Mouse (Mus musculus): ENCODE results near the gene Fmnl2.

The Fmnl2 gene

DNA sequence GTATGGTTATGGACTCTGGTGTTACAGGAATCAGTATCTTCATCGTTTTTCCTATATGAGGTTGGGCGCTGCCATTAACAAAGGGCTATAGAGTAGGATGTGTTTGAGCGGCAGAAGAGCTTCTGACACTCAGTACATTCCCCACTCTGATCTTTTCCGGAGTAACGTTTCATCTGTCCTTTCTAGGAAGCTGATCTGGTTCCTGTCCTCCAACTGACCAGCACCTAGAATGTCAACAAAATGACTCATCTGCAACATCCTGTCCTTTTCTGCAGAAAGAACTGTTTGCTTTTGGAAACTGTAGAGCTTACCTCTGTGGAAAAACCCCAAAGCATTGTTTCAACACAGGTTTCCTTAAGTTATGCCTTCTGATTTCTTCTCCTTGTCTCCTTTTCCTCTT, 60.4 kb downstream of the Fmnl2 start:
- no peak for DNase-seq

DNA sequence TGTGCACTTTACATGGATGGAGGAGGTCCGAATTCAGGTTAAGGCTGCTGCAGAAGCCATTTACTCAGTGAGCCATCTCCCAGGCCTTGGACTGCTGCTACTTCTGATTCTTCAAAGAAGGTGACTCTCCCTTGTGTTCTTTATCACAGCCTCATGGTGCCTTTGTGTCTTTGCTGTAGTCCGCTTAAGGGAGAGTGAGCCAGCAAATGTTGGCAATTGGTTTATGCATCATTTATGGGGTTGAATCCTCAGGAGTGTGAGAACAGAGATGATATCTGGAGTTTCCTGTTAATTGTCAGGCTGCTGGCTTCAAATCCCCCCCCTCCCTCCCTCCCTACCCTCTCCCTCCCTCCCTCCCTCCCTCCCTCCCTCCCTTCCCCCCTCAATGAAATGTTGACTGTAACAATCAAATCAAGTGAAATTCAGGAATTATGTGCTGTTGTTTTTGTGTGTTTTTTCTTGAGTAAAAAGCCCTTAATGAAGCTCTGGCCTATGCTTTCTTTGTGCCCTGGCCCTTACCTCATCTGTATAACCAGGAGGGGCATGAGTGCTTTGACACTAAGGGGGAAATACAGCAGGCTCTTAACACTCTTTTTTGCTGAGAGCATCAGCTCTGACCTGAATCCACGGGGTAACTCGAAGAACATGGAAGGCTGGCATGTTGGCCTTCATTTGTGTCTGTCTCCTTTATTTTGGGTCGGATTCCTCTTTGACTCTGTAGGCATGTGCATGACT, 63.2 kb downstream of the Fmnl2 start:
- no peak for DNase-seq

DNA sequence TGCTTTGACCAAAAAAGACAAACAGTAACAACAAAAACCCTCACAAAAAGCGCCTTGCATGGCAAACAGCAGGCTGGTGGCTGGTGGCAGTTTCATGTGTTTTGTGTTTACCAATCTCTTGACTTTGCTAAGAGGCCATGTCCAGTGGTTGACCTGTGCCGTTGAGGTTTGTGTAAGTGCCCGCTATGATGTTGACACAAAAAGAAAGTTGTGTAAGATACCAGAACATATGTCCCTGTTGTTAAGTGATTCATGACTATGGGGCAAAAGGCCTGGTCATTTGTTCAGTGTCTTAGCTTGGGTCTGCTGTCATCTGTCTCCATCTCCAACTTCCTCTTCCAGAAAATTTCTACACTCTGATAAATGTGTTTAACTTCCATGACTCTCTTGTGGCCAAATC, 67.4 kb downstream of the Fmnl2 start:
- DNase-seq = no peak

DNA sequence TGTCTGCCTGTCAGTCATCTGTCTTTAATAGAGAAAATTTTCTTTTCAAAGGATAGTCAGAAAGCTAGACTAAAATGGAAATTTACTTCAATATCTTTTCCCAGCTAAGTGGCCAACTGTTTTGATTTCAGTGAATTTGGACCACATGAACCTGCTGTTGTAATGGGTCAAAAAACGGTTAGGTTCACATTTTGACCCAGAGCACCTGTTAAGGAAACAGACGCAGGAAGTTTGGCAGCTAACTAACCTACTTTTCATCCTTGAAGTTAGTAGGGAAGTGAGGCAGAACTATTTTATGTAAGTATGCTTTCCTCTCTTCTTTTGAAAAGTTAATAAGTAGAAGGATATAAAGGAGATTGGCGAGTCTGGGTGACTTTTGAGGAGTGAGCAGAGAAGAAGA, 69.7 kb downstream of the Fmnl2 start:
- DNase-seq = no peak

DNA sequence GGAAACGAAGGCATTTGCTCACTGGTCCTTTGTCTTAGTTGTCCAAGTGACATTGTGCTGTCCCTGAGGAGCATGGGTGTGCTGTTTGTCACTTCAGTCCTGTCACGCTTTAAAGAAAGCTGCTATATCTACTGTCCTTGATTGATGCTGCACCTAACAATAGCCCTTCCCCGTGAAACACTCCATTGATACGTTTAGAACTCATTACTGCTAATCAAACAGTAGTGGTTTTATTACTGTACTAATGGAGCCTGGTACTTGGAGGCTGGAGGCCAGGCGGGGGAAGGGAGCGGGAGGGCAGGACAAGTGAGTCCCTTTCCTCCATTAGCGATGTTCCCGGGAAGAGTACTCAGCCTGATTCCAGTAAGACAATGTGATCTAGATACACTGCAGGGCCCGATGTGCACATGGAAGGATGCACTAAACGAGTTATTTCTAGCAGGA, 70.2 kb downstream of the Fmnl2 start:
- DNase-seq = no peak

DNA sequence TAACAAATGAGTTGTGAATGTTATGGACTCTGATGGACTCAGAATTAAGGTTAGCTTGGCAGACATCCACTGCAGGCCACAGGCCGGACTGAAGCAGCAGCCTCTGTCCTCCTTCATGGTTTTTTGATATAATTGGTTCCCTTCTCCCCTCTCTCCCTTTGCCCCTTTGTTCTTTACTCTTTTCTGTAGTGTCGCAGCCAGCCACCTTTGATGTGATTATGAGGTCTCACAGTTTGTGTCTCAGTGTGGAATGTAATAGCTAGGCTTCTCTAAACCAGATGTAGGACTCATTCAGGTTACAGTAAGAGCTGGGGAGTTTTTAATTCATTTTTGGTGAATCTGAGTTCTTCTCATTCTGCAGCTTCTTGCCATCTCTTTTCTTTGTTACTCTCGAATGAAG, 70.7 kb downstream of the Fmnl2 start:
- DNase-seq = no peak

DNA sequence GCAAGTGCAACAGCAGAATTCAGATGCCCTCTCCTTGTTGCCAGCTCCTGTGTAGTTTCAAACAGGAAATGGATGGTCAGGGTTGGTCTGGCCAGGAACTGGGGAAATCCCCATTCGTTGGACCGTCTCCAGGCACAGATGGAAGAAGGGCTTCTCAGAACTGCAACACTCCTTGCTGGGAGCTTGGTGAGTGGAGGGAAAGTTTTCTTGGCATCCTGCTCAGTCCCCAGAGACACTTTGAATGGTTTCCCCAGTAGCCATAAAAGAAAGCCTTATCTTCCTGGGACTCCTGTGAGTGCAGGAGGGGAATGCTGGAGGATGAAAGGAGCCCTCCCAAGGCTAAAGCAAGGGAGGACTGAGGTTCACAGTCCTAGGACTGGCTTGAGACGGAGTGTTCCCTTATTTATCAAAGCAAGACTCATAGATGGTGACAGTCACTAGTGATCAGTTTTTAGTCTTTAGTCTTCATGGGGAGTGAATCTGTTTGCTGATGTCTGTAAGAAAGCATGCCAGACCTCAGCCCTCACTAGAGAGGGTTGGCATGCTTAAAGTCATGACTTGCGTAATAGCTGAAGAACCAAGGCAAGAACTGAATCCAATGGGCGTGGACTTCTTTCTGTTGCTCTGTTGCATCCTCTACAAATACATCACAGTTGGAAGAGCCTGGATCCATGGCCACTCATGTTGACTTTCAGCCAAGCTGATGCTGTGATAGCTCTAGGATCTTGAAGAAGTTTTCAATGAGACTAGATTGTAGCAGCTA, 72.6 kb downstream of the Fmnl2 start:
- DNase-seq = peak; percentile 72 to 73

DNA sequence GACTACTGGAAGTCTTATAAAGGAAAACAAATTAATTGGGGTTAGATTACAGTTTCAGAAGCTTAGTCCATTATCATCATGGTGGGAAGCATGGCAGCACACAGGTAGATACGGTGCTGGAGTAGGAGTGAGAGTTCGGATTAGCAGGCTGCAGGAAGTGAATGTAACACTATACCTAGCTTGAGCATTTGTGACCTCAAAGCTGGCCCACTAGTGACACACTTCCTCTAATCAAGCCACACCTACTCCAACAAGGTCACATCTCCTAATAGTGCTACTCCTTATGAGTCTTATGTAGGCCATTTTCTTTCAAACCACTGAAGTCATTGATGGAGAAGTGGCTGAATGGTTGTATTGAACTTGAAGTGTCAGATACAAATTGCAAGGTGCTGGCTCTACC, 73.7 kb downstream of the Fmnl2 start:
- DNase-seq = no peak

DNA sequence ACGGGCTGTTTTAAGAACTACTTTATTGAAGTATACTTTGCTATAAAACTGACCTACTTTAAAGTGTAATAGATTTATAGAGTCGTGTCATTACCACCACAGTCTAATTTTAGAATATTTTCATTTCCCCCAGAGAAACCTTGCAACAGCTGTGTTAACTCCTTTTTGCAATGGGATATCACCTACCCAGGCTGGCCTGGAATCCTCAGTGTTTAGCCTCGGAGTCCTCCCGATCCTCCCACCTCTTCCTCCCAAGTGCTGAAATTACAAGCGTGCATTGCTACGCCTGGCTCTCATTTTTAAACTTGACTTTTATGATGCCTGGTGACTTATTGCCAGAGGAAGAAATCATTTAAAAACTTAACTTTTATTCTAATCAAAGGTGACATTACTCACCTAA, 78.2 kb downstream of the Fmnl2 start:
- no peak for DNase-seq

DNA sequence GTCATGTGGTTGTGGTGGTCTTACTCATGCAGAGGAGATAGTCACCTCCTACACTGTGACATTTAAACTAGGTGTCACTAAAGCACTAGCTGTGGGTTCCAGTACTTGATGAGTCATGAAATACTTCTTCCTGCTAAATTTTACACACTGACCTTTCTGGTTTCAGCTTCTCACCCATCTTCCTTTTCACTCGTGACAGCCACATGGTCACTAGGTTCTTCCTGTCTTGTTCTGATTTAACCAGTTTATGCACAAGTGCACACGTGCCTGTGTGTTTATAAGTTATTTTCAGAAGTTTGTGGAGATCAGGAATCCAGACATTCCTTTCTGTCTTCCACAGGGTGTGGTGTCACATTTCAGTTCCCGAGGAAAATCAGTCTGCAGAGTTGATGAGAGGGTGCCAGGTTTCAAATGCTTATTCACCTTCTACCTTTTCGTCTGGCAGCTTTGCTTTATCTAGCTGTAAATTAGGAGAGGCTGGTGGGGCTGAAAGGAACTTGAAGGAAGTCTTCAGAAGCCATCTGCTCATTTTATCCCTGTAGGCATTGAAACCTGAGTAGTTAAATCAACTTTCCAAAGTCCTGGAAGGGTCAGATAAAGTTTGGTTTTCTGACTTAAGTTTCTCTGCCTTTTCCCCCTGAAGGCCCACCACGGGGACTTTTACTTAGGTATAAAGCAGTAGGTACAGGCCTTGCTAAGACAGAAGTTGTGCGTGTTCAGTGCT, 80.9 kb downstream of the Fmnl2 start:
- no peak for DNase-seq

DNA sequence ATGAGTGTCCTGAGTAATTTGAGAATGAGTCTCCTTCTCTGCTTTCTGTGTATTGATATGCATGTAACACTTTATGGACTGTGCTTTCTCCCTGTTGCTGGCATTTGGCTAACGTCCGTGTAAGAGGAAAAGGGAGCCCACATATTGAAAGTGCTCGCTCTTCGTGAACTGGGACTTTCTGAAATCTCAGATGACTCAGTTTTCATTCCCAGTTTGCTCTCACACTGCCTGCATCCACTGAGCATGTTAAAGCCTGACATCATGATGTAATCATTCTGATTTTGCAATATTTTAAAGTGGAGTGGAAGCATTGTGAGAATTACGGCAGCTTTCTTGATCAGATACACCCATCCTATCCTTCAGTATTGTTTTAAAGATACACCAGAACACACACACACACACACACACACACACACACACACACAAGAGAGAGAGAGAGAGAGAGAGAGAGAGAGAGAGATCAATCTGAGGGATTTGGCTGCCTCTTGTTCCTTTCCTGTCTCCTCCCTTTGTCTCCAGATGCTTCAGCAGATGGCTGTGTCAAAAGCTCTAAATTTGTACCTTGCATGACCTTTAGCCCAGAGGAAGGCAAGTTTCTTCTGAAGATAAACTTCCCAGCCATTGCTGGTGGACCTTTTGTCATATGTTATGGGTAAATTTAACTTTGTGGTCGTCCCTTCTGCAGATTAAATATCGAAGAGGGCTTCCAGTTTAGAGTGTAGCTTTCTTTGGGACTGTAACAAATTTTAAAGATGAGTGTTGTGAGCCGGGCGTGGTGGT, 86.2 kb downstream of the Fmnl2 start:
- peak in 1 of 2 experiments; percentile 46 for DNase-seq

DNA sequence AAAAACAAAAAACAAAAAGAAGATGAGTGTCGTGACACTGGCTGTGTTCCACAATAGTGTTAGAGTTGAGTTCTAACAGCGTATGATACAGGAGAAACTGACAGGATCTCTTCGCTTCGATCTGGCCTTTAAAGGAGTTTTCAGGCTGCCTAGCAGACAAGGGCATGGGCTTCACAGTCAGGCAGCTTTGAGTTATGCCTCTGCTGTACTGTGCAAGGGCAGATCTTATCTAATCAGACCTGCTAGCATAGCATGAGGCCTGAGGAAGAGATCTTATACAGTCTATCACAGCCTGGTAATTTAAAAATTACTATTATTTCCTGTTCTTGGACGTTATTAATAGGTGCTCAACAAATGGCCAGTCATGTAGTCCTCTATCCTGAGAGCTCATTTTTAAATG, 86.9 kb downstream of the Fmnl2 start:
- no peak for DNase-seq

DNA sequence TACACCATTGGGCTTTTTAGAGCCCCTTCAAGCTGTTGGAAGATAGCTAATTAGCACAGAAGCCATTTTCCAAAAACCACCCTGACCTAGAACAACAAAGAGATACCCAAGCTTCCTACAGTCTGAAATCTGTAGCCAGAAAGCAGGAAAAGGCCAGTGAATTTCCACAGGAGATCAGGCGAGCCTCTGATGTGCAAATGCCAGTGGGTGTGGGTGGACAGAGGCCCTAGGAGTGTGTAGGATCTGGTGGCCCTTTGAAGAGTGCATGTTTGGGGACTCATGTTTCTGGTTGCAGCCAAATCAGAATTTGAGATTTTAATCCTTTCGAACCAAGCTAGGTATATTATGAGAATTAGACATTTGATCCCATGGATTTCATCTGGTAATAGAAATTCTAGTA, 88.4 kb downstream of the Fmnl2 start:
- no peak for DNase-seq

DNA sequence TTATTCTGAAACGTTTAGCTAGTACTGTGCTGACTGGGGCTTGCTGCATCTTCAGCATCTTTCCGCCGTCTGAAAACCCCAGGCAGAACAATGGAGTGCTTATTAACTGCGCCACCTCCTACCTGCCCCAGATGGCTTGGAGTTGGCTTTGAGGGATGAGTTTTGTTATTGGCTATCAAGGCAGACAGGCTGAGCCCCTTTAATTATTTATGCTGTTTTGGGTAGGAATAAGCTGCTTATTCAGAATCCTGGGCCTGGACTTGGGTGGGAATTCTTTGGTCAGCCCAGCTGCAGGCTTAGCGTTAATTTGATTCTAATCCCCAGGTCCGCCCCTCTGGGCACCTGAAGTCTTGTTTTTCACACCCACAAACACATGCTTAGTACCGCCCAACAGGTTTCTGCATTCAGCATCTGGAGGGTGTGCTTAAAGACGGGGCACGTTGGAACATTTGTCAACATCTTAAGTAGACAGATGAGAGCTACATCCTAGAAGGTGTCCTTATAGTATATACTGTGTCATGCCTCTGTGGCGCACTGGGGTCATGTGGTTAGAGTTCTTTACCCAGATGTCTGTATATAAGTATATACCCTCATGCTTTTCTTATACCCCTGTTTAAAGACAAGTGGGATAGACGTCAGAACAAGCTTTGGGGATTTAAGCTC, 89.0 kb downstream of the Fmnl2 start:
- DNase-seq = no peak

DNA sequence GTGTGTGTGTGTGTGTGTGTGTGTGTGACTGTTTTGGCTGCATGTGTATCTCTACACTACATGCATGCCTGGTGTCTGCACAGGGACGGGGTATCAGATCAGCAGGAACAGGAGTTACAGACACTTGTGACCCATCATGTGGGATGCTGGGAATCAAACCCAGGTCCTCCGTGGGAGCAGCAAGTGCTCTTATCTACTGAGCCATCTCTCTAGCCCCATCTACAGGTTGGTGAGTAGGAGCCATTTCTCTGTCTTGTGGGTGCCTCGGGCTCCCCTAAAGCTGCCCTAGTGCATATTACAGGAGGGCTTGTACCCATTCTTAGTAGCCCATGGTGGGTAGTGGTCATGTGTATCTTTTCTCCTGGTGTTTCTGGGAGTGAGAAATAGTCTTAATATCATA, 90.7 kb downstream of the Fmnl2 start:
- DNase-seq = no peak

DNA sequence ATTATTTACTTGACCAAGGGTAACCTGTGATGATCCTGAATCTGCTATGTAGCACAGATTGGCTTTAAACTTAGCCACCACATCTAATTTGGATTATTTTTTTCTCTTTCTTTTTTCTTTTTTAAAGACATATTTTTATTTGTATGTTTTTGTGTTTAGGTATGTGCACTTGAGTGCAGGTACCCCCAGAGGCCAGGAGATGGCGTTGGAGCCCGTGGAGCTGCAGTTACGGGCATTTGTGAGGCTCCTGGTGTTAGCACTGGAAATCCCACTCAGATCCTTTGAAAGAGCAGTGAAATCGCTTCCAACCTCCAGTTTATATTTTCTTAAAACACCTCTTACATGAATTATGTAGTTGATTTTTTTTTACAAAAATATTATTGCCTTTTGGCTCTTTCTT, 91.9 kb downstream of the Fmnl2 start:
- DNase-seq = no peak

DNA sequence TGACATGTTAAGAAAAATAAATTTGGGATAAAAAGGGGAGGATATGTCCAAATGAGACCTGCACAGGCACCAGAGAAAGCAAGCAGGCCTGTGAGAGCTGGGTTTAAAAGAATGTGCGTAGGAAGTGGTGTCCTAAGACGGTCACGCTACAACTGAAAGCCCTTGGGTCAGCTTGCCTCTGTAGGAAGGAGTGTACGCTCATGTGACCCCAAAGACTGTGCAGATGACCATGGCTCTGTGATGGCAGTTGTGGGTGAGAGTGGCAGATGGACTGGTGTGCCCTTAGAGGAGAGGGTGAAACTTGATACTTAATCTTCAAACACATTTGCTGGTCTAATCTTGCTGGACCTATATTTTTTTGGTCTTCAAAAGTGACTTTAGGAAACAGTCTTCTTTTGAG, 92.6 kb downstream of the Fmnl2 start:
- no peak for DNase-seq

DNA sequence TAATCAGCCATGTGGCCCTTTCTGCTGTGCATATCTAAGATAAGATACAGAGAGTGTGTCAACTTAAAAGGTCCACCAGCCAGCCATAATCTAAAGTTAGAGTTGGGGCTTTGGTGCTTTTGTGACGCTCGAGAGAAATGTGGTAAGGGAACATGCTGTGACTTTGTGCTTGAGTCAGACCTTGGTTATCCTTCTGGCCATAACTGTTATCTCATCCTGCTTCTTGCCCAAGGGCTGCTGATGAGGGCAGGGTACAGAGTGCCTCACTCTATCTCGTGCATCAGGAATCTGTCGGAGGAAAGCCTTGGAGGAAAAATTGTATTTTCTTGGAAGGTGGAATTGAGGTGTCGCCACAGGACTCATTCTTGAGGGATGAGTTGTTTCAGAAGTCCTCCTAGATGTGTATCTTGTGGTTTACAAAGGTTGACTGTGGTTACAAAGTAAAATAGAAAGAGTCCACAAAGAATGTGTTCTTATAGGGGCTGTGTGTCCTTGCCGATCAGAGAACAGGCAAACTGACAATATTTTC, 94.6 kb downstream of the Fmnl2 start:
- no peak for DNase-seq

DNA sequence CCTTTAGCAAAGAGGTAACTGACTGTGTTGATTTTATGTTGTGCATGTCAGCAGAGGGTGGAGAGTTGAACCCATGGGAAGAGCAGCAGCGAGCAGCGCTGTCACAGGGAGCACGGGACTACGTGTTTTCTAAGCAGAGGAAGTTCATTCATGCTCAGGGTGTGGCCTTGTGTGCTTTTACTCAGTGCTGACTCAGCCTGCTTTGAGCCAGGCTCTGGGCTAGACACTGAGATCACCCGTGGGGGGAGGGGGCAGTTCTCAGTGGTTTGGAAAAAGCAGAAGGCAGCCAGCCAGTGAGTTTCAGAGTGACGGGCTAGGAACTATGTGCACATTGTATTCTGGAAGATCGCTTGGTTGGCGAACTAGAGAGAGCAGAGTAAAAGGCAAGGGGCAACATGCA, 97.4 kb downstream of the Fmnl2 start:
- peak in 1 of 2 experiments; percentile 53 for DNase-seq

DNA sequence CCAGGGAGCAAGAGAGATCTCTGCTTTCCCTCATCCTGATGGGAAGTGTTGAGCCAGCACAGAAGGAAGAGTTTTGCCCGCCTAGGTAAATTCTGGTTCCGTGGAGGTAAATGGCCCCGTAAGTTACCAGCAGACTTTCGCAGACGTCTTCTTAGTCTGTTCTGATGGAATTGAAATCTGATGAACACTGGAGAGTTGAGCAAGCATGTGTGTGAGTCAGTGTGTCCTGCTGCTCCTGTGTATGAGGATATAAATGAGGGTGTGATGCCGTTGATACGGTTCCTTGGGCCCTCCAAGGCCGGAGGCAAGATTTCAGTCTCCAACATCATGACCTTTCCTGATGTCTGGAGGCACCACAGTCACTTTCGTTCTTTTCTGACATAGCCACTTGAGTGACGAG, 98.2 kb downstream of the Fmnl2 start:
- DNase-seq = no peak

DNA sequence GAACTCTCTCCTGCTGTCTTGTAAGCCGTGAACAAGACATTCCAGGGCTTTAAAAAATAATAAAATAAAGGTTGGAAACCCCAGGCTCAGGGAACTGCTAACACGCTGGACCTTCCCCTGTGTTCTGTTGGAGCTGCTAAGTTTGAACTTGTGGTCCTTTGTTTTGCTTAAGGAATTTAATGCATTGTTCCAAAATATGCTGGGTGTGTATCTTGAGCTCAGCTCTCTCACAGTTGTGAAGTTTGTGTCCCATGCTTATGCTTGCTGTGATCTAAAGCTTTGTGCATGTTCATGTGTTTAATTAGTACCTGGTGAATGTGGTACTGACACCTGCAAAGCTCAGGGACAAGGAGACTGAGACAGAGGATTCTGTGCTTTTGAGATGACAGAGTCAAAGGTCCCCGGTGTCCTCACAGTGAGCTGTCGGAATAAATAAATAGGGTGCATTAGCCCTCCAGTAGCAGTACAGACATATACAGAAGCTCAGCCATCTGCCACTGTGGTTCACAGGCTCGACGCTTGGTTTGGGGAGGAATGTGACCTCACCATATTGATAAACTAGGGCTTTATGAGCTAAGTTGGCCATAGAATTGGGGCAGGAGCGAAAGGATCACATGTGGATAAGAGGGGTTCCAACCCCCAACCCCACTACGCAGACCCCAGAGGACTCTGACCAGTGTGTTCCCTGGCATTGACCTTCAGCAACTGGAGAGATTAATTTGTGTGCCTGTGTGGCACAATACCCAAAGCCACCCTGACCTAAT, 100.3 kb downstream of the Fmnl2 start:
- no peak for DNase-seq

Data from cerebellum, postnatal 36 days (tissue).